Mouse (Mus musculus) activated CD4-positive, CD25-positive, alpha-beta regulatory T cell (primary cell): ENCODE results near the gene Trex1. TPM values are rescaled to one million over a fixed set of nuclear protein-coding genes. Genes with fewer than 3 reads are reported as not detected.

ENCODE experiments used
- polyA plus RNA-seq, 2 experiments: library from polyadenylated mRNA; unstranded; fragments of 100-300 nt; shearing (Covaris generic); gene quantifications; one replicate each; pipeline ENCODE4 v1.2.1; 2017

Gene Trex1
- polyA plus RNA-seq = 100 to 1,000 TPM in 1 of 2 experiments, 10 to 100 TPM in 1; 47.4 to 133 TPM

DNA sequence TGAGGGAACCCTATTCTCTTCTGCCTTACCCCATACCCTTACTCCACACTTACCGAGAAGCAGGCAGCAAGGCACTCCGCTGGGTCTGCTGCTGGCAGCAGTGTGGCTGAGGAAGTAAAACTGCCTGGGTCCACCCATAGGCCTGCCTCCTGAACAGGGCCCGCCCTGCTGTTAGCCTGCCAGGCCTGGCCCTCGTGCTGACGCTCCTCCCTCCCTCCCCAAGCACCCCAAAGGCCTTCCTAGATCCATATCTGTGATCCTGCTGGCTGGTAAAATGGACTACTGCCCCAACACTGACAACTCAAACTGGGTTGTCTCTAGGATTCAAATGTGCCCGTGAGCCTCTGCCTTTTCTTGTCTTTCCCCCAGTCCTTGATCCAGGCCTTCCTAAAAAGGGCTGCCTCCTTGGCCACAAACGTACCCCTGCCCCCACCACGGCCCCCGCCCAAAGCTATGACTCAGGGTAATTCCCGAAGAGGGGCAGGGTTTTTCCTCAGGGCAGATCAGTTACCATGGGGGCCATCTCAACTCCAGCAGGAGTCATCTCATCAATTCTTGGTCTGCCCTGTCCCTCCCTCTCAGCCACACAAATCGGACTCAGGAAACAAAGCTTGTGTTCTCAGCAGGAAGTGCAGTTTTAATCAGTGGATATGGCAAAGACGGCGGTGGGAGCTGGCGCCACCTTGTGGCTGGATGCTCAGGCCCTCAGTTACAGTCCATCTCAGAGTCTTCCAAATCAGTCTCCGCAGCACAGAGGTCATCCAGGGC is at the start of gene Trex1:
Gene Trex1 (minus strand): TSS at position 599 of the 768 bp plus-strand sequence.

GRCm38 (mm10) chr9:109095137-109095982 is 35.8 kb upstream of the Trex1 start, which contains the start of gene Plxnb1:
Gene Plxnb1, plus strand, starts transcription at chr9:109095389.

GRCm38 (mm10) chr9:109082124-109082800 is 22.7 kb upstream of the Trex1 start, which contains the start of the genes Ccdc51 and Tma7:
Gene Ccdc51, plus strand, starts transcription at chr9:109082493.
Gene Tma7, minus strand, starts transcription at chr9:109082587.

DNA sequence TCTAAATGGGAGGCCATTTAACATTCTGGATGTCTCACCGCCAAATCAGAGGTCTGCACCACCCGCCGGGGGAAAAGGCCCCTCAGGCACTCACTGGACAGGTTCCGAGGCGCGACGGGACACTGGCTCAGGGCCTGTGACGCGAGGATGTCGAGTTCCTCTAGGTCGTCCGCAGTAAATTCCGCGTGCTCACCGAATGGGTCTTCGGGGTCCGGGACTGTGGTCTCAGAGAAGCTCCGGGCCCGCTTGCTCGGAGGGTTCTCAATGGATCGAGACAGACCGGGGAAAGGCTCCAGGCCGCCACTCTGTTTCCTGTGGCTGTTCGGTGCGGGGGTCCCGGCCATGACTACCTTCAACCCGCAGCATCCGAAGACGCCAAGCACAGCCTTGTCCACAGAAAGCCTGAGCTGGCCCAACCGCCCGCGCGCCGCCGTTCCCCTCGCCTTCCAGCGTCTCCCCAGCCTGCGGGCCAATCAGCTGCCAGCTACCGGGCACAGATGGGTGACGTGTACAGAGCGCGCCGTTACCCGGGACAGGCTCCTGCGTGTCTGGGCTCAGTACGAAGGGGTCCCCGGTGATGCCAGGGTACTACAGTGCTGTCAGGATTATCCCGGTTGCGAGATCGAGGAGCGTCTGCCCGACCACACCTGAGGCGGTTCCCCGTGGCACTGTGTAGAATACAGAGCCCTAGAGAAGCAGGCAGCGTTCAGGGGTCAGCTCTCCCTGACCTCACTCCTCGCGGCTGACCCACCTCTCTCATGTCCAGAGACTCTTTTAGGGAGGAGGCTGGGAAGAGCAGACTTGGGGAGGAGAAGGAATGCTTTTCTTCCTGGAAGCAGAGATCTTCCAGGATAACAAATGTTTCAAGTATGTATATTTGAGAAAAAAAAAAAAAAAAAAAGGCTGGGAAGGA is 14.4 kb upstream of the Trex1 start, which contains the start of gene Atrip:
Gene Atrip (minus strand): TSS at position 464 of the 913 bp plus-strand sequence.

GRCm38 (mm10) chr9:109038086-109038895 is 21.2 kb downstream of the Trex1 start, which contains the start of gene Shisa5:
Gene Shisa5, plus strand, starts transcription at chr9:109038565.

Other genes with a start within 250 kb of the Trex1 start
- gene Celsr3, start 233.4 kb downstream of the Trex1 start, polyA plus RNA-seq = under 1 TPM; 0.01 to 0.11 TPM
- 10 to 100 TPM; 16.8 to 17.6 TPM for gene Slc26a6, start 206.5 kb downstream of the Trex1 start, polyA plus RNA-seq
- under 1 TPM in 1 of 2 experiments, not detected in 1; 0.23 TPM for gene Tmem89, start 145.1 kb downstream of the Trex1 start, polyA plus RNA-seq
- 100 to 1,000 TPM; 226 to 319 TPM for gene Uqcrc1, start 123.1 kb downstream of the Trex1 start, polyA plus RNA-seq
- 1 to 10 TPM in 1 of 2 experiments, not detected in 1; 1.1 TPM for gene Col7a1, start 106.1 kb downstream of the Trex1 start, polyA plus RNA-seq
- gene Ucn2, start 73.7 kb downstream of the Trex1 start, polyA plus RNA-seq = not detected
- 1 to 10 TPM; 1.3 to 3.7 TPM for gene Pfkfb4, start 68.0 kb downstream of the Trex1 start, polyA plus RNA-seq
- 1,000 to 10,000 TPM; 2,463 to 4,029 TPM for gene Shisa5, start 21.2 kb downstream of the Trex1 start, polyA plus RNA-seq
- gene Atrip, start 14.4 kb upstream of the Trex1 start, polyA plus RNA-seq = 10 to 100 TPM; 15.4 to 23.3 TPM
- gene Ccdc51, start 22.8 kb upstream of the Trex1 start, polyA plus RNA-seq = 10 to 100 TPM; 11.4 to 12.4 TPM
- gene Tma7, start 22.9 kb upstream of the Trex1 start, polyA plus RNA-seq = 100 to 1,000 TPM; 585 to 607 TPM
- 1 to 10 TPM in 1 of 2 experiments, under 1 TPM in 1; 0.79 to 1.5 TPM for gene Plxnb1, start 35.7 kb upstream of the Trex1 start, polyA plus RNA-seq
- under 1 TPM in 1 of 2 experiments, not detected in 1; 0.45 TPM for gene Fbxw21, start 102.3 kb upstream of the Trex1 start, polyA plus RNA-seq
- not detected for gene Fbxw13, start 136.2 kb upstream of the Trex1 start, polyA plus RNA-seq
- under 1 TPM; 0.21 to 0.54 TPM for gene Fbxw20, start 175.0 kb upstream of the Trex1 start, polyA plus RNA-seq
- under 1 TPM in 1 of 2 experiments, not detected in 1; 0.23 TPM for gene Fbxw14, start 227.9 kb upstream of the Trex1 start, polyA plus RNA-seq